Mouse (Mus musculus): Measurements from ENCODE around the gene Etfb.

The Etfb gene

GRCm38 (mm10) chr7:43449811-43450210 lies 5.9 kb downstream of the Etfb start:
- DNase-seq = no peak

DNA sequence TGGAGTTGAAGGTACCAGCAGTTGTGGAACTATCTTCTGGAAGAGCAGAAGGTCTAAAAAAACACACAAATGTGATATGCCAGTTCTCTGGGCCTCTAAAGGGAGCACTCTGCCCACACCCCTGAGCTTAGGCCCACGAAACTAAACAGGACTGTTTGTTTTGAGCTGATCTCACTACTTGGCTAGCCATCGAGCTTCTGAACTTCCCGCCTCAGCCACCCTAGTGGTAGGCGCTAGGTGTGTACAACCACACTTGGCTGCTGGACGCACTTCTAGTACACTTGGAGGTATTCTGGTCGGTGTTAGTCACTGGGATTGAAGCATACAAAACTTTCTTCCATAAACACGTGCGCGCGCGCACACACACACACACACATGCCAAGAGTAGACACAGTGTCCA lies 7.8 kb downstream of the Etfb start:
- DNase-seq = no peak

DNA sequence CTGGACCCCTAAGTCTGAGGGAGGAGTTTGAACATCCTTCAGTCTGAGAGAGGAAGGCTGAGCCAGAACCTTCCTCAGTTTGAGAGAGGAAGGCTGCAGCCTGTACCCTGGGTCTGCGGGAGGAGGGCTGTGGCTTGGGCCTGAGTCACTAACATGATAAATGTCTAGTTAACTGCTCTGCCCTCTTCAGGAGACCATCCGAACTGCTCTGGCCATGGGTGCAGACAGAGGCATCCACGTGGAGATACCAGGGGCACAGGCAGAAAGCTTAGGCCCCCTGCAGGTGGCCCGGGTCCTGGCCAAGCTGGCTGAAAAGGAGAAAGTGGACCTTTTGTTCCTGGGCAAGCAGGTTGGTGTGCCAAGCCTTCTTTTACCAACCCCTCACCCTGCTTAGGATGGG lies 8.7 kb downstream of the Etfb start:
- peak; percentile 41 for DNase-seq

DNA sequence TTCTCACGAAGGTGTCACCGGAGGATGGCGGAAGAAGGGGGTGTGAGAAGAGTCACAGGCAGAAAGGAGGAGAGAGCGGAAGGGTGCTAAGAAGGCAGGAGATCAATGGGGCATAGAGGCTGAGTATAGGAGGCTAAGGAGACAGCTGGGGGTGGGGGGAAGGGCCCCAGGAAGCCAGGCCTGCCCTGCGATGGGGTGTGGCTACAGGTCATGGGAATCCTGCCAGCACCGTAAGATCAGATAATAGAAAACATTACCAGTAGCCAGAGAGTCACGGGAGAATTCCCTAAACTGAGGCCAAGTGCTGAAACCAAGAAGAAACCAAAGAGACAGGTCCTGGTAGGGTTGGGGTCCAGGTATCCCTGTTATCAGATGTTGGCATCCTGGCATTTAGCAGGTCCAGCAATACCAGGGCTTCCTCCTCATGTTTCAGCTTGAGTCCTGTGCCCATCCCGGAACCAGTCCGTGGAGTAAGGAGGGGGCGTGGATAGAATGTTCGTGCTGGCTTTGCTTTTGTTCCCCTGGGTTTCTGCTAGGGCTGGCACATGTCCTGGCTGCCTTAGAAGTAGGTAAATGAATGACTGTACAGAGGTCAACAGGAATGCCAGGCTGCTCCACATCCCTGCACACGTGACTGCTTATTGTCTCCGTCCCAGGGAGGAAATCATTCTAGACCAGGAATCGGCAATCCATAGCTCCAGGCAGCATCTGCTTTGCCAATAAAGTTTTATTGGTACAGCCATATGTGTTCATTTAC lies 9.9 kb downstream of the Etfb start:
- DNase-seq = no peak

- DNase-seq = no peak
These were observed 10.5 kb downstream of the Etfb start for GRCm38 (mm10) chr7:43454371-43454770.

DNA sequence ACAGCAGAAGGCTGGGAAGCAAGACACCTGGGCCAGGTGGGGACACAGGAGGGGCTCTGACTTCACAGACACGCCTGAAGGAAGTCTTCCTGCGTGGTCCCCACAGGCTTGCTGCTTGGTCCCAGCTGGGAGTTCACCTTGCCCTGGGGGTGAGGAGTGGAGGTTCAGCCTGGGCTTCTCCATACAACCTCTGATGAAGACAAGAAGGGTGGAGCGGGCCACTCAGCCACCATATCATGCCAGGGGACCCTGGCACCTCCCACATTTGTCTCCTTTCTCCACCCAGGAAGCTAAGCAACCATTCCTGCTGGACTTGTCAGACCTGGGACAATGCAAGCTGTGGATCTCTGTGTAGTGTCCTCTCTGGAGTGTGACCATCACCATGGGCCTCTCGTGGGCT lies 19.0 kb downstream of the Etfb start, which contains the start of gene Vsig10l:
TSS of gene Vsig10l (plus strand) at position 301 of the 400 bp plus-strand sequence.
- DNase-seq = no peak

DNA sequence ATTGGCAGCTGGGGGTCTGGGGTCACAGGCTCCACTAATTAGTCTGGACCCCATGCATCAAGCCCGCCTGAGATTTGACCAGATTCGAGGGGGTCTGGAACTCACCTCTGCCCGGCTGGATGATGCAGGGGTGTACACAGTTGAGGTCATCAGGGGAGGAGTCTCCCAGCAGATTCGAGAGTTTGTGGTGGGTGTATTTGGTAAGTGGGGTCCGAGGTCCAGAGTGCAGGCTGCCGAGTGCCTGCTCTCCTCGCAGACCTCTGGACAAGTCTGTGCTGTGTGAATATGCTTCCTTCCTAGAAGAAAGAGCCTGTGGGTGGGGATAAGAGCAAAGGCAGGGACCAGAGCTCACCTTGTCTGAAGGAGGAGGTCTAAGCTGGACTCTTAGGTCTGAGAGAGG lies 20.1 kb downstream of the Etfb start:
- no peak for DNase-seq

GRCm38 (mm10) chr7:43464864-43465343 lies 21.0 kb downstream of the Etfb start:
- DNase-seq = peak; percentile 14

GRCm38 (mm10) chr7:43465344-43466098 lies 21.6 kb downstream of the Etfb start:
- peak; percentile 79 for DNase-seq

DNA sequence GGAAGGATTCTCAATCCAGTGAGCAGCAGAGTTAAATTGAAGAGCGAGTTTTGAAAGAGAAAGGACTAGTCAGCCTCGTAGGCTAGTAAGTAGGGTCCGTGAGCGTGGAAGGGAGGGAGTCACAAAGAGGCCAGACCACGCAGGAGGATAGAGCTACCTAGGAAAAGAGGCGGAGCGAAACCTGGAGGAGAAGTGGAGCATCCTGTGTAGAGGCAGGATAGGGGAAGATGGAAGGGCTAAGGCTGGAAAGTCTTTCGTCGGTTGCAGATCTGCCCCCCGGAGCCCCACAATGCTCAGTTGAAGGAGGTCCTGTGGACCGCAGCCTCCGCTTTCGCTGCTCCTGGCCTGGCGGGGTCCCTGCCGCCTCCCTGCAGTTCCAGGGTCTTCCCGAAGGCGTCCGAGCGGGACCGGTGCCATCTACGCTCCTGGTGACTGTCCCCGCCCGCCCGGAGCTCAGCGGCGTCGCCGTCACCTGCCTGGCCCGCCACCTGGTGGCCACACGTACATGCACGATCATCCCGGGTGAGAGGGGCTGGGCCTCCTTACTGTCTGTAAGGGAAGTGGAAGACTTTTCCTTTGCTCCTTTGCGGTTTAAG lies 22.3 kb downstream of the Etfb start:
- DNase-seq = peak; percentile 86

- peak; percentile 56 for DNase-seq
These were observed 26.5 kb downstream of the Etfb start for GRCm38 (mm10) chr7:43470373-43470772.

- DNase-seq = no peak
These were observed 31.8 kb downstream of the Etfb start for GRCm38 (mm10) chr7:43475706-43476105.

- no peak for DNase-seq
These were observed 32.5 kb downstream of the Etfb start for GRCm38 (mm10) chr7:43476376-43476775.

- no peak for DNase-seq
These were observed 37.3 kb downstream of the Etfb start for GRCm38 (mm10) chr7:43481191-43481590.

DNA sequence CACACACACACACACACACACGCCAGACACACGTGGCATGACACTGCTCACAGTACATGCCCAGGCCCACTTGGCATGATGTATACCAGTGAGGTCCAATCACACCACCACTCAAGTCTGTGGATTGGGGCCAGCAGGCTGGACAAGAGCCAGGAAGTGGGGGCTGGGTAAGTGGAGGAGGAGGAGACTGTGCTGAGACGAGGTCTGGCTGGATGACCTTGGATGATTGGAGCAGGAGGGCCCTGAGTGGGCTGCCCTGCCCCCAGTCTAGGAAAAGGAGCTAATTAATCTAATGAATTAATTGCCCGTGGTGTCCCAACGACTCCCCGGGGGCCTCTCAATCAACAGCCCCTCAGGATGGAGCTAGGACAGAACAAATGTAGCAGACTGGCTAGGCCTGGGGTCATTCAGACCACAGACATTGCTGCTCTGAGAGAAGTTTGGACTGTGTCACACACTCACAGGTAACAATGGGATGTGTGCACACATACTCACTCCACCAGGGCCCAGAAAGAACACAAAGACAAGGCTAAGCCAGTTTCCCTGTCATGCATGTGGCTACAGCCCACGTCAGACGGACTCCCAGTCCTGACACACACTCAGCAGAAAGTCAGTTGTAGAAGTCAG lies 38.3 kb downstream of the Etfb start:
- DNase-seq = no peak

DNA sequence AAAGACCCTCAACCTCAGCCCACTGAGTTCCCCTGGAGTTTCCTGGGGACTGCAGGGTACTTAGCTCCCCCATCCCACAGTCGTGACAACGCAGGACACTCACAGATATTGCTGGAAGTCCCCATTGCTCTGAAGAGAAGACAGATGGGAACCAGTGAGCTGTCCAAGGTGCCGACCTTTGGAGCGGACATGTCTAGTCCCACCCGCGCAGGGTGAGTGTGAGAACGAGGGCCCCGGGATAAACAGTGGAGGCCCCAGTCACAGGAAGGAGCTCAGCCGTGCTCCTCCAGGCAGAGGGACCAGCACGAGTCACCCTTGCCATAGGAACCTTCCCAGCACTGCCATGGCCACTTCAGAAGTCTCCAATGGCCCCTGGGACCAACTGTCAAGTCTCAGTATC lies 39.4 kb downstream of the Etfb start:
- no peak for DNase-seq

- no peak for DNase-seq
These were observed 44.8 kb downstream of the Etfb start for GRCm38 (mm10) chr7:43488646-43489045.

DNA sequence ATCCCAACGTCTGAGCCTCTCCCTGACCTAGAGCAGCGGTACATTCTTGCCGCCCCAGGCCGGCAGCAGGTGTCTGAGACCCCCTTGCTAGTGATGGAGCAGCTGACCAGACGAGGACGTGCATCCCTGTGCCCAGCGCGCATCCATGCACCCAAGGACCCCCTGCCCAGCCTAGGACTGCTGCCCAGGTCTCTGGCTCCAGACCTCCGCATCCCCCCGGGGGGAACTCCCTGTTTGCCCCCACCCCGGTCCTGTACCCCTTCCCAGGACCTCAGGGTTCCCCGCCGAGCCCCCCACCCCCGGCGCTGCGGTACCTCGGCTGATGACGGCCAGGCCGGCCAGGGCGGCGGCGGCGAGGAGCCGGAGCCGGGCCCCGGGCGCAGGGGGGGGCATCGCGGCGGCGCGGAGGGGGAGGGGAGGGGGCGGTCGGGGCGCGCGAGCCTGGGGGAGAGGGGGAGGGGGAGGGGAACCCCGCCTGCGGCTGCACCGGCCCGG lies 45.8 kb downstream of the Etfb start, which contains the start of gene Iglon5:
TSS of gene Iglon5 (minus strand) at position 445 of the 495 bp plus-strand sequence.
- DNase-seq = no peak

GRCm38 (mm10) chr7:43490182-43490584 lies 46.3 kb downstream of the Etfb start:
- no peak for DNase-seq

DNA sequence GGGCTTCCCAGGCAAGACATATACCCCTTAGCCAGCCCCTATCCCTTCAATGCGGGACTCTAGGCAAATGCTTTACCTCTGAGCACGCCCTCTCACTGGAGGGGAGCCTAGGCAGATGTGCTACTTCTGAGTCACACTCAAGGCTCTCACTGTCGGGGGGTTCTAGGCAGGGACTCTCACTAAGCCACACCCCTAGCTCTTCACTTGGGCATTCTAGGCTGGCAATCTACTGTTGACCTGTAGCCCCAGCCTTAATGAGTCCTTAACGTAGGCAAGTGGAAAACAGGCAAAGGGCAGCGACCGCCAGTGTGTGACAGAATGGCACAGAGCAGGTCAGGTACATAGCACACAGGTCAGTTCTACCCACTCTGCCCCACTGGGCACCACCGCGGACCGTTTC lies 47.0 kb downstream of the Etfb start:
- no peak for DNase-seq

GRCm38 (mm10) chr7:43495343-43496021 lies 51.6 kb downstream of the Etfb start:
- no peak for DNase-seq
